Mouse (Mus musculus): ENCODE measurements at regions not wholly inside any gene's neighbourhood (a gene's known extent, or its start where the extent isn't known, plus 50 kb on each side); places are given as distances from the start of the nearest gene placed in this dataset.

DNA sequence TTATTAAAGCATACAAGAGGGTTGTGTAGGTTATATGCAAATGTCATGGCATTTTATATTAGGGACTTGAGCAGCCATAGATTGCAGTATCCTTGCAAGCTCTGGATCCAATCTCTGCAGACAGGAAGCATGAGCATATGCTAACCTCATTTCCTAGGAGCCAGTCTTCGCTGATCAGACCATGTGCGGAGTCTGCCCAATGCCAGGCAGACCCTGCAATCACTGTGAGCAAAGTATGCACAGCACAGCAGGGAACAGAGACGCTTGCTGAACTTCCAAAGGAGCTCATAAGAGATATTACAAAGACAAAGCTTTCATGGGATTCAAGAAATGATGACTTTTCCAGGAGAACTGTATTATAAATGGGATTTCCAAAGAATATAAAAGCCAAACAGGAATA lies 65.2 kb upstream of the Fbxl4 start:
- DNase-seq (ENCODE audit: low read depth, low spot score), result no peak

DNA sequence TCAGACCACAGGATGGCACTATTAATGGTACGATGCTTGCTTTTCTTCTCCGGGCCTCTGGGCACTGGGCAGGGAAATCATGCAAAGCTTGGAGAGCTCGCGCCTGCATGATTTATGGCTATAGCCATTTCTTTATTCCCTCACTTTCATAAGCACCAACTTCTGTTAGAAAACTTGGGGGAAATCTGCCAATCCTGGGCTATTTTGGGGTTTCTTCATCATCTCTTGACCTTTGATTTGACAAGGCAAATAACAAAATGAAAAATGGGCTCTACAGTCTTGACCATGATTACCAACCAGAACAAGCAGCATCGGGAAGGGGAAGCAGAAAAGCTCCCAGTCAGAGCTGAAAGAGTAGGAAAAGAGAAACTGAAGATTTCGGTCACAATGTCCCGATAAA lies 57.1 kb upstream of the Fbxl4 start:
- no peak for DNase-seq (ENCODE audit: low read depth, low spot score)

GRCm38 (mm10) chr4:22301148-22301942 lies 56.0 kb upstream of the Fbxl4 start:
- DNase-seq (ENCODE audit: low read depth, low spot score), result no peak

DNA sequence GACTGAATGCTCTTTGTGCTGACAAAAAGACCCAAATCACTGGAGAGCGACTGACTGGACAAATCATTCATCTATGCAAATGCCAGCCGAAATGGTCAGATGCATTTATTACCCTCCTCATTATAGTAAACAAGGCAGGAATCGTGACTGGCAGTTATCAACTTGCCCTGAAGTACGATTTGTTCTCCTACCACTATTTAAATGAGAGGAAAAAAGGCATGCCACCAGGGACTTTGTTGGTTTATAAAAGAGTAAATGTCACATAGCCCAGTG lies 55.5 kb upstream of the Fbxl4 start:
- DNase-seq (ENCODE audit: low read depth, low spot score), result no peak

GRCm38 (mm10) chr4:22302262-22302661 lies 55.1 kb upstream of the Fbxl4 start:
- no peak for DNase-seq (ENCODE audit: low read depth, low spot score)
